Mouse (Mus musculus) G1E (cell line): ENCODE results near the gene Srrm2. TPM values are rescaled to one million over a fixed set of nuclear protein-coding genes. Genes with fewer than 3 reads are reported as not detected.

ENCODE experiments used
- ATAC-seq: 2 replicates; pipeline ENCODE4 v1.8.0; 2016; ENCODE audit warnings: mild to moderate bottlenecking; ENCODE audit not compliant: insufficient number of reproducible peaks, poor library complexity, low FRiP score, severe bottlenecking; ENCODE audit errors: extremely low read depth
- DNase-seq: peaks from one replicate; pipeline ENCODE4 v3.0.0; 2012; ENCODE audit warnings: low spot score
- H3K27me3 ChIP-seq: 2 replicates; pipeline ENCODE4 v1.6.1; 2012; ENCODE audit warnings: mild to moderate bottlenecking, low read length, inconsistent platforms; ENCODE audit not compliant: insufficient read depth
- H3K36me3 ChIP-seq: replicated peaks from 2 replicates; pipeline ENCODE3; 2012; ENCODE audit warnings: mild to moderate bottlenecking, inconsistent platforms
- H3K4me1 ChIP-seq: 2 replicates; pipeline ENCODE4 v1.6.1; 2012; ENCODE audit warnings: low read depth, low read length, inconsistent platforms, mixed read lengths; ENCODE audit not compliant: insufficient read depth
- H3K4me3 ChIP-seq: 2 replicates; pipeline ENCODE4 v1.5.1; 2012; ENCODE audit warnings: low read depth, mild to moderate bottlenecking, inconsistent platforms, low read length, moderate library complexity, mixed read lengths
- H3K9me3 ChIP-seq: replicated peaks from 2 replicates; pipeline ENCODE4 v1.6.1; 2012; ENCODE audit warnings: inconsistent platforms
- CTCF ChIP-seq: IDR thresholded peaks from 2 replicates; pipeline ENCODE4 v1.5.1; 2012; ENCODE audit warnings: low read depth, low read length, inconsistent platforms, mixed read lengths
- GATA1 ChIP-seq: IDR thresholded peaks from 2 replicates; pipeline ENCODE4 v1.6.1; 2012; ENCODE audit warnings: borderline replicate concordance, low read length, inconsistent platforms, mixed read lengths
- GATA2 ChIP-seq: IDR thresholded peaks from 2 replicates; pipeline ENCODE4 v1.6.1; 2012; ENCODE audit warnings: low read depth, low read length, inconsistent platforms, borderline replicate concordance
- POLR2AphosphoS5 ChIP-seq: IDR thresholded peaks from 2 replicates; pipeline ENCODE4 v1.6.1; 2012; ENCODE audit warnings: low read depth, low read length, inconsistent platforms; ENCODE audit not compliant: insufficient replicate concordance
- TAL1 ChIP-seq: conservative IDR thresholded peaks from 2 replicates; pipeline ENCODE4 v1.6.1; 2012; ENCODE audit warnings: low read depth, low read length, inconsistent platforms, mixed read lengths
- polyA plus RNA-seq: library from polyadenylated mRNA; stranded (reverse); fragments of >175 nt; gene quantifications from 2 replicates; pipeline ENCODE4 v1.2.3, GENCODE M21; 2012
- total RNA-seq, 2 experiments: library from RNA; stranded (forward) in 1 of 2; stranded (reverse) in 1 of 2; fragments of 200-1000 nt in 1 of 2; fragments of >200 nt in 1 of 2; fragmentation: Nextera tagmentation in 1 of 2; gene quantifications; 2 replicates each; pipeline ENCODE4 v1.2.3; 2014 to 2017

Gene Srrm2
- total and polyA plus RNA-seq, 3 experiments, result 86.7 to 1,150 (median 329) TPM

GRCm38 (mm10) chr17:23744651-23745050 is 45.7 kb upstream of the Srrm2 start:
- no peaks in the 10 kb centered on the region for H3K9me3 ChIP-seq
- no peak for DNase-seq
- TF ChIP-seq CTCF, result no peak
- TF ChIP-seq GATA2, result no peak
- no peak for TF ChIP-seq TAL1
- no peak for TF ChIP-seq POLR2AphosphoS5
- TF ChIP-seq GATA1, result no peak
- peaks cover 67% of the 10 kb centered on the region for H3K4me1 ChIP-seq
- H3K27me3 ChIP-seq, result peaks cover 75% of the 10 kb centered on the region
- no peaks in the 10 kb centered on the region for H3K36me3 ChIP-seq
- no peak for ATAC-seq
- no peak overlapping the region for H3K4me3 ChIP-seq

GRCm38 (mm10) chr17:23745301-23746251 is 44.8 kb upstream of the Srrm2 start, which contains the start of gene Kremen2:
Gene Kremen2, minus strand, starts transcription at chr17:23745833.
- H3K27me3 ChIP-seq, result peaks cover 65% of the 10 kb centered on the region
- H3K4me1 ChIP-seq, result peaks cover 59% of the 10 kb centered on the region

DNA sequence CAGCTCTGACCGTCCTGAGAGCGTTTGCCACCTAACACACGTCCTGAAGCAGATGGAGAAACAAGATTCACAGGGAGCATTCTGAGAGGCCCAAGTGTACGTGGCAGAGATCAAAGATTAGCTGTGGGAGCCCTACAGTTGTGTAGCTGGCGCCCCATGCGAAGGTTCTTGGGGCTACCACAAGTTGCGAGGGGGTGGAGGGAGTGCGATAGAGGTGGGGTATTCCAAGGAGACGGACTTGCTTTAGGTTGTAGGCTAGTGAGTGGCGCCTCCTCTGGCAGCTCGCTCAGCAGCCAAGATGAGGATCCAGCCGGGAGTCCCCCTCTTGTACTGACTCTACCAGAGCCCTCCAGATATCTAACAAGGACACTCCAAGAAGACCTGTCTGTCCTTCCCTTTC is 44.0 kb upstream of the Srrm2 start:
- H3K4me3 ChIP-seq, result peak overlapping the region; percentile 62; the same call in 1 of the 2 replicates
- no peak for DNase-seq
- no peak for TF ChIP-seq GATA2
- TF ChIP-seq TAL1, result no peak
- TF ChIP-seq GATA1, result no peak
- TF ChIP-seq POLR2AphosphoS5, result no peak
- no peak for TF ChIP-seq CTCF
- H3K4me1 ChIP-seq, result peaks cover 56% of the 10 kb centered on the region
- peaks cover 59% of the 10 kb centered on the region for H3K27me3 ChIP-seq
- H3K36me3 ChIP-seq, result no peaks in the 10 kb centered on the region
- ATAC-seq, result no peak
- no peaks in the 10 kb centered on the region for H3K9me3 ChIP-seq

More at GRCm38 (mm10) chr17:23745301-23746251, 44.8 kb upstream of the Srrm2 start, which contains the start of gene Kremen2:
- DNase-seq, result no peak
- Histone ChIP-seq H3K36me3 (no peaks in the 10 kb centered on the region), H3K4me3 (peak within 1 kb of the TSS; percentile 62; the same call in 1 of the 2 replicates), H3K9me3 (no peaks in the 10 kb centered on the region)
- no peak for TF ChIP-seq POLR2AphosphoS5
- ATAC-seq, result no peak

DNA sequence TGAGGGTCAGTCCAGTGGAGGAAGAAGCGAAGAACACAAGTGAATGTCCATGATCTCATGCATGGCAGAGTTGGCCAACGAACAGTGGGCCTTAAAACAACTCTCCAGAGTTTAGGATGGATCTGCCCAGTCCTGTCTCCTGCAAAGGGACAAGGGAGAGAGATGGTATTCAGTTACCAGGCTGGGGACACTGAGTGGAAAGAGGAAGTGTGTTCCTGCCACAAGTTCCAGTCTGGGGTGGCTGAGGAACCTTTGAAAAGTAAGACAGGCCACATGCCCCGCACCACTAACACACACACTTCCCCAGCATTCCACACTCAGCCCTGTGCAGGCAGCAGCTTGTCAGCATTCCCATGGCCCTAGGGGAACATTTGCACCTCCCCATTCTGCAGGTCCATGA is 43.6 kb upstream of the Srrm2 start:
- DNase-seq, result no peak
- Histone ChIP-seq H3K27me3 (peaks cover 55% of the 10 kb centered on the region), H3K4me3 (no peak overlapping the region; the same call in 1 of the 2 replicates), H3K9me3 (no peaks in the 10 kb centered on the region), H3K36me3 (peaks cover 4% of the 10 kb centered on the region), H3K4me1 (peaks cover 56% of the 10 kb centered on the region)
- no peak for TF ChIP-seq GATA1
- TF ChIP-seq TAL1, result no peak
- no peak for TF ChIP-seq CTCF
- no peak for TF ChIP-seq GATA2
- TF ChIP-seq POLR2AphosphoS5, result no peak
- ATAC-seq, result peak; percentile 29; the same call in 1 of the 2 replicates

DNA sequence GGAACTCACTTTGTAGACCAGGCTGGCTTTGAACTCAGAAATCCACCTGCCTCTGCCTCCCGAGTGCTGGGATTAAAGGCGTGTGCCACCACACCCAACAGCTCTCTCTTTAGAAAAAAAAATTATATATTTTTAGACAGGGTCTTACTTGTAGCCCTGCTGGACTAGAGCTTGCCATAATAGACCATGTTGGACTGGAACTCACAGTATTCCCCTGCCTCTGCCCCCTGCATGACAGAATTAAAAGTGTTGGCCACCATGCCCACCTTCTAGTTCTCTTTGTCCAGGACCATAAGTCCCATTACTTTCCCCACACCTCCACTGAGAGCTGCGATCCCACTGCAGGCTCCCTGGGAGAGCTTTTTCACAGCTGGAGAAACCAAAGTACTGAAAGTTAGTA is 42.9 kb upstream of the Srrm2 start:
- ATAC-seq, result no peak
- Histone ChIP-seq H3K4me3 (no peak overlapping the region), H3K4me1 (peaks cover 56% of the 10 kb centered on the region), H3K27me3 (peaks cover 48% of the 10 kb centered on the region), H3K9me3 (no peaks in the 10 kb centered on the region), H3K36me3 (peaks cover 8% of the 10 kb centered on the region)
- DNase-seq, result no peak
- no peak for TF ChIP-seq TAL1
- no peak for TF ChIP-seq POLR2AphosphoS5
- TF ChIP-seq CTCF, result no peak
- no peak for TF ChIP-seq GATA2
- no peak for TF ChIP-seq GATA1

DNA sequence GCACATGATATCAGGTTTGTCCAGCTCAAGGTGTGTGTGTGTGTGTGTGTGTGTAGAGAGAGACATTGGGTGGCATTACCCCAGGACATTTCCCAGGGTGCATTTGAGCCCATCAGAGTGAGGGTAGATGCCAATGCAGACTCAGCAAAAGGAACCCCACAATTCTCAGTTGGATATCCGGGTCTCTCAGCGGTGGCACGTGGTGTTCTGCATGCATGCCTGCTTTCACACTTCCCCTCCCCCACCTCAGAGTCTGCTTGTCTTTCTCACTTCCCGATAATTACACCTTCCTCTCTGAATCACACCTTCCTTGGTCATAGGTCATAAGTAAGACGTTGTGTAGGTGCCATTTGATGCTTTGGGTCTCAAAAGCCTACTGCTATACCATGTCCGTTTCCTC is 42.3 kb upstream of the Srrm2 start:
- H3K9me3 ChIP-seq, result no peaks in the 10 kb centered on the region
- ATAC-seq (no peak), DNase-seq (no peak)
- TF ChIP-seq GATA2 (no peak), TAL1 (no peak), GATA1 (no peak), POLR2AphosphoS5 (no peak), CTCF (no peak)
- H3K27me3 ChIP-seq, result peaks cover 44% of the 10 kb centered on the region
- H3K4me1 ChIP-seq, result peaks cover 56% of the 10 kb centered on the region
- no peak overlapping the region for H3K4me3 ChIP-seq
- H3K36me3 ChIP-seq, result peaks cover 13% of the 10 kb centered on the region
